Mouse (Mus musculus) MEL (cell line): ENCODE results near the gene Klf13. TPM values are rescaled to one million over a fixed set of nuclear protein-coding genes. Genes with fewer than 3 reads are reported as not detected.

ENCODE experiments used
- DNase-seq: peaks from one replicate; pipeline ENCODE4 v3.0.0; 2011; ENCODE audit warnings: low read depth, low spot score
- H3K27ac ChIP-seq: 2 replicates; pipeline ENCODE4 v1.5.1; 2012; ENCODE audit warnings: low read depth, mild to moderate bottlenecking, control low read depth, low read length, moderate library complexity; ENCODE audit not compliant: control insufficient read depth
- H3K27me3 ChIP-seq, 2 experiments: fragments of 150-350 bp in 1 of 2; sonication (generic) in 1 of 2; 2 replicates each; pipeline ENCODE4 v1.6.1; 2012; ENCODE audit warnings: low read length in 2 of 2, mild to moderate bottlenecking in 2 of 2, improper control_type of control experiment in 1 of 2, moderate library complexity in 1 of 2; ENCODE audit not compliant: insufficient read depth in 2 of 2, control insufficient read depth in 1 of 2
- H3K36me3 ChIP-seq, 2 experiments: 2 replicates each; pipeline ENCODE4 v1.6.1; 2012 to 2014; ENCODE audit warnings: low read length in 2 of 2, improper control_type of control experiment in 1 of 2, inconsistent platforms in 1 of 2, mild to moderate bottlenecking in 1 of 2; ENCODE audit not compliant: insufficient read depth in 2 of 2, control insufficient read depth in 1 of 2
- H3K4me1 ChIP-seq, 2 experiments: fragments of 150-350 bp in 1 of 2; sonication (generic) in 1 of 2; 2 replicates each; pipeline ENCODE4 v1.6.1; 2012; ENCODE audit warnings: low read length in 2 of 2, improper control_type of control experiment in 1 of 2, mild to moderate bottlenecking in 1 of 2; ENCODE audit not compliant: insufficient read depth in 2 of 2, control insufficient read depth in 1 of 2
- H3K4me3 ChIP-seq, 2 experiments: fragments of 150-350 bp in 1 of 2; sonication (generic) in 1 of 2; 2 replicates each; pipeline ENCODE4 v1.5.1; 2012; ENCODE audit warnings: low read depth in 2 of 2, low read length in 2 of 2, mild to moderate bottlenecking in 2 of 2, moderate library complexity in 2 of 2, control low read depth in 1 of 2, improper control_type of control experiment in 1 of 2; ENCODE audit not compliant: control insufficient read depth in 1 of 2, insufficient read depth in 1 of 2
- H3K79me2 ChIP-seq: 2 replicates; pipeline ENCODE4 v1.6.1; 2012; ENCODE audit warnings: mild to moderate bottlenecking, low read length, moderate library complexity; ENCODE audit not compliant: control insufficient read depth, poor library complexity, insufficient read depth
- H3K9ac ChIP-seq: 2 replicates; pipeline ENCODE4 v1.6.1; 2012; ENCODE audit warnings: low read depth, mild to moderate bottlenecking, control low read depth, low read length, moderate library complexity; ENCODE audit not compliant: control insufficient read depth, poor library complexity, severe bottlenecking
- H3K9me3 ChIP-seq: fragments of 150-350 bp; sonication (generic); replicated peaks from 2 replicates; pipeline ENCODE4 v1.6.1; 2012; ENCODE audit warnings: mild to moderate bottlenecking, low read length, improper control_type of control experiment, moderate library complexity; ENCODE audit not compliant: insufficient read depth
- CHD1 ChIP-seq: IDR thresholded peaks from 2 replicates; pipeline ENCODE4 v1.6.1; 2012; ENCODE audit warnings: low read depth, mild to moderate bottlenecking, inconsistent platforms, low read length, improper control_type of control experiment
- ELF1 ChIP-seq: IDR thresholded peaks from 2 replicates; pipeline ENCODE4 v1.6.1; 2014; ENCODE audit warnings: low read depth, mild to moderate bottlenecking, inconsistent platforms, low read length, improper control_type of control experiment, moderate library complexity
- ETS1 ChIP-seq: IDR thresholded peaks from 2 replicates; pipeline ENCODE4 v1.6.1; 2012; ENCODE audit warnings: low read depth, mild to moderate bottlenecking, inconsistent platforms, low read length, improper control_type of control experiment, moderate library complexity
- GABPA ChIP-seq: IDR thresholded peaks from 2 replicates; pipeline ENCODE4 v1.6.1; 2012; ENCODE audit warnings: low read depth, mild to moderate bottlenecking, inconsistent platforms, low read length, improper control_type of control experiment, moderate library complexity
- KAT2A ChIP-seq: conservative IDR thresholded peaks from 2 replicates; pipeline ENCODE4 v1.6.1; 2012; ENCODE audit warnings: low read depth, low read length, improper control_type of control experiment, inconsistent platforms
- MAFK ChIP-seq: IDR thresholded peaks from 2 replicates; pipeline ENCODE4 v1.6.1; 2011; ENCODE audit warnings: low read depth, mild to moderate bottlenecking, low read length, improper control_type of control experiment, borderline replicate concordance
- MEF2A ChIP-seq: IDR thresholded peaks from 2 replicates; pipeline ENCODE4 v1.6.1; 2014; ENCODE audit warnings: low read depth, mild to moderate bottlenecking, inconsistent platforms, low read length, improper control_type of control experiment; ENCODE audit not compliant: poor library complexity, insufficient replicate concordance, severe bottlenecking; ENCODE audit errors: extremely low read depth
- MYC ChIP-seq: IDR thresholded peaks from 2 replicates; pipeline ENCODE4 v1.6.1; 2011; ENCODE audit warnings: low read depth, mild to moderate bottlenecking, low read length, improper control_type of control experiment, moderate library complexity
- RAD21 ChIP-seq: IDR thresholded peaks from 2 replicates; pipeline ENCODE4 v1.6.1; 2011; ENCODE audit warnings: mild to moderate bottlenecking, low read depth, low read length, improper control_type of control experiment
- SIN3A ChIP-seq: IDR thresholded peaks from 2 replicates; pipeline ENCODE4 v1.6.1; 2012; ENCODE audit warnings: low read length, improper control_type of control experiment, inconsistent platforms
- TAL1 ChIP-seq: IDR thresholded peaks from 2 replicates; pipeline ENCODE4 v1.6.1; 2012; ENCODE audit warnings: mild to moderate bottlenecking, inconsistent platforms, low read length, moderate library complexity, mixed read lengths
- TBP ChIP-seq: IDR thresholded peaks from 2 replicates; pipeline ENCODE4 v1.8.0; 2011; ENCODE audit warnings: low read depth, low read length, improper control_type of control experiment
- TCF12 ChIP-seq: IDR thresholded peaks from 2 replicates; pipeline ENCODE4 v1.6.1; 2014; ENCODE audit warnings: low read depth, mild to moderate bottlenecking, inconsistent platforms, low read length, improper control_type of control experiment, moderate library complexity
- USF2 ChIP-seq, 2 experiments: IDR thresholded peaks; 2 replicates each; pipeline ENCODE4 v1.6.1; 2011 to 2012; ENCODE audit warnings: improper control_type of control experiment in 2 of 2, low read length in 2 of 2, borderline replicate concordance in 1 of 2, inconsistent platforms in 1 of 2, low read depth in 1 of 2, mild to moderate bottlenecking in 1 of 2; ENCODE audit not compliant: insufficient read depth in 1 of 2
- ZMIZ1 ChIP-seq: IDR thresholded peaks from 2 replicates; pipeline ENCODE4 v1.6.1; 2012; ENCODE audit warnings: low read depth, mild to moderate bottlenecking, inconsistent platforms, low read length, improper control_type of control experiment, moderate library complexity
- ZNF384 ChIP-seq: IDR thresholded peaks from 2 replicates; pipeline ENCODE4 v1.6.1; 2012; ENCODE audit warnings: low read depth, mild to moderate bottlenecking, inconsistent platforms, low read length, improper control_type of control experiment
- polyA plus RNA-seq, 2 experiments: library from polyadenylated mRNA; stranded (reverse) in 1 of 2; unstranded in 1 of 2; fragments of >175 nt in 1 of 2; fragments of >200 nt in 1 of 2; gene quantifications; 2 replicates each; pipeline versions ENCODE4 v1.2.1 to v1.2.4; 2012; ENCODE audit warnings: low replicate concordance in 2 of 2, low read depth in 1 of 2; ENCODE audit not compliant: insufficient read length in 2 of 2, insufficient read depth in 1 of 2, missing spikeins in 1 of 2
- total RNA-seq: library from RNA; depleted of rRNA; stranded (reverse); fragments of 300-350 nt; gene quantifications from 2 replicates; pipeline ENCODE4 v1.2.3, GENCODE M21; 2012

The Klf13 gene
- total and polyA plus RNA-seq, 3 experiments = 21.6 to 118 (median 26.9) TPM

GRCm38 (mm10) chr7:63914891-63915290 is 23.8 kb downstream of the Klf13 start:
- Histone ChIP-seq H3K4me1 (peaks cover 20 to 57% of the 10 kb centered on the region in 2 experiments), H3K36me3 (peaks cover 0 to 41% of the 10 kb centered on the region in 2 experiments; a peak in 2 of 4 replicates), H3K4me3 (no peak overlapping the region), H3K79me2 (peaks cover 33% of the 10 kb centered on the region), H3K9me3 (no peaks in the 10 kb centered on the region), H3K9ac (no peak overlapping the region), H3K27ac (no peak overlapping the region), H3K27me3 (no peaks in the 10 kb centered on the region)
- DNase-seq = no peak
- TF ChIP-seq TBP (no peak), KAT2A (no peak), ZMIZ1 (no peak), TCF12 (no peak), ETS1 (no peak), MEF2A (no peak), MAFK (no peak), MYC (no peak), USF2 (IDR thresholded peaks at IDR 0.05; ENCODE audit: borderline replicate concordance in 1 of 2, insufficient read depth in 1 of 2, low read depth in 1 of 2, low read length in 2 of 2) (no peak), SIN3A (no peak)

- no peak for TF ChIP-seq GABPA
- no peak for TF ChIP-seq CHD1
- TF ChIP-seq ELF1 = no peak
- TF ChIP-seq ZNF384 = no peak
- TF ChIP-seq MYC = no peak
- TF ChIP-seq TCF12 = no peak
- TF ChIP-seq TAL1 = no peak
- TF ChIP-seq MEF2A = no peak
- no peak for TF ChIP-seq RAD21
- TF ChIP-seq KAT2A = no peak
- no peak for TF ChIP-seq TBP
- TF ChIP-seq, all 39 proteins: peak for 0
- Histone ChIP-seq H3K27me3 (no peaks in the 10 kb centered on the region), H3K79me2 (peaks cover 32% of the 10 kb centered on the region), H3K9me3 (no peaks in the 10 kb centered on the region), H3K4me1 (peaks cover 20 to 58% of the 10 kb centered on the region in 2 experiments), H3K4me3 (no peak overlapping the region), H3K9ac (no peak overlapping the region), H3K36me3 (peaks cover 0 to 43% of the 10 kb centered on the region in 2 experiments; a peak in 2 of 4 replicates), H3K27ac (no peak overlapping the region)
- DNase-seq = no peak
These were observed 24.7 kb downstream of the Klf13 start for GRCm38 (mm10) chr7:63913724-63914692.
